Mouse (Mus musculus): Measurements from ENCODE around the gene Ncapd2. TPM values are rescaled to one million over a fixed set of nuclear protein-coding genes. Genes with fewer than 3 reads are reported as not detected.

Gene Ncapd2
- polyA plus RNA-seq, 1 experiment from 2014 or later = 271 TPM

GRCm38 (mm10) chr6:125145479-125145951 lies 46.0 kb downstream of the Ncapd2 start:
- Histone ChIP-seq H3K36me3 (ENCODE audit: control insufficient read depth, insufficient read depth, low read length) (peaks cover 10% of the 10 kb centered on the region; the same call in 1 of the 2 replicates), H3K4me1 (replicated peaks; ENCODE audit: control insufficient read depth, insufficient read depth, low read length) (peaks cover 12% of the 10 kb centered on the region), H3K9ac (ENCODE audit: low read length) (peak overlapping the region; percentile 87), H3K27ac (ENCODE audit: low read depth, low read length) (peak overlapping the region; percentile 90), H3K9me3 (ENCODE audit: control insufficient read depth, low read length) (no peaks in the 10 kb centered on the region), H3K4me3 (ENCODE audit: low read depth, low read length) (peak overlapping the region; percentile 73), H3K27me3 (ENCODE audit: control insufficient read depth, insufficient read depth, low read length) (no peaks in the 10 kb centered on the region), H3K4me2 (ENCODE audit: low read depth, low read length, severe bottlenecking) (peak overlapping the region; percentile 75)
- no peak for DNase-seq (ENCODE audit: low spot score)
- peak; percentile 65 for ATAC-seq (replicated peaks; ENCODE audit: low FRiP score)
- WGBS = 2% methylated on average over 35 of the region's 35 CpGs

GRCm38 (mm10) chr6:125145001-125145400 lies 46.5 kb downstream of the Ncapd2 start, which contains the start of gene Iffo1:
Iffo1 (plus strand) TSS chr6:125145241.
- H3K9me3 ChIP-seq (ENCODE audit: control insufficient read depth, low read length) = no peaks in the 10 kb centered on the region
- DNase-seq (ENCODE audit: low spot score) (peak; percentile 92), ATAC-seq (replicated peaks; ENCODE audit: low FRiP score) (peak; percentile 96)
- peak within 1 kb of the TSS; percentile 75 for H3K4me2 ChIP-seq (ENCODE audit: low read depth, low read length, severe bottlenecking)
- H3K27ac ChIP-seq (ENCODE audit: low read depth, low read length) = peak within 1 kb of the TSS; percentile 90
- peak within 1 kb of the TSS; percentile 87 for H3K9ac ChIP-seq (ENCODE audit: low read length)
- H3K4me1 ChIP-seq (replicated peaks; ENCODE audit: control insufficient read depth, insufficient read depth, low read length) = peaks cover 12% of the 10 kb centered on the region
- peak within 1 kb of the TSS; percentile 73 for H3K4me3 ChIP-seq (ENCODE audit: low read depth, low read length)
- no peaks in the 10 kb centered on the region for H3K27me3 ChIP-seq (ENCODE audit: control insufficient read depth, insufficient read depth, low read length)
- peaks cover 14% of the 10 kb centered on the region; the same call in 1 of the 2 replicates for H3K36me3 ChIP-seq (ENCODE audit: control insufficient read depth, insufficient read depth, low read length)
- under 1% methylated on average over 16 of the region's 16 CpGs for WGBS

- H3K4me2 ChIP-seq (ENCODE audit: low read depth, low read length, severe bottlenecking) = no peak overlapping the region
- DNase-seq (ENCODE audit: low spot score) = no peak
- H3K4me1 ChIP-seq (replicated peaks; ENCODE audit: control insufficient read depth, insufficient read depth, low read length) = peaks cover 12% of the 10 kb centered on the region
- H3K27me3 ChIP-seq (ENCODE audit: control insufficient read depth, insufficient read depth, low read length) = no peaks in the 10 kb centered on the region
- 89% methylated on average over 9 of the region's 9 CpGs for WGBS
- no peaks in the 10 kb centered on the region for H3K9me3 ChIP-seq (ENCODE audit: control insufficient read depth, low read length)
- no peak overlapping the region for H3K9ac ChIP-seq (ENCODE audit: low read length)
- no peak for ATAC-seq (replicated peaks; ENCODE audit: low FRiP score)
- no peak overlapping the region for H3K27ac ChIP-seq (ENCODE audit: low read depth, low read length)
- peaks cover 21% of the 10 kb centered on the region; the same call in 1 of the 2 replicates for H3K36me3 ChIP-seq (ENCODE audit: control insufficient read depth, insufficient read depth, low read length)
- H3K4me3 ChIP-seq (ENCODE audit: low read depth, low read length) = no peak overlapping the region
These were observed 47.6 kb downstream of the Ncapd2 start for GRCm38 (mm10) chr6:125143904-125144303.

GRCm38 (mm10) chr6:125143128-125143527 lies 48.4 kb downstream of the Ncapd2 start:
- 85% methylated on average over 3 of the region's 3 CpGs for WGBS

GRCm38 (mm10) chr6:125142436-125142835 lies 49.1 kb downstream of the Ncapd2 start:
- ATAC-seq (replicated peaks; ENCODE audit: low FRiP score) (no peak), DNase-seq (ENCODE audit: low spot score) (no peak)
- Histone ChIP-seq H3K4me2 (ENCODE audit: low read depth, low read length, severe bottlenecking) (no peak overlapping the region), H3K4me1 (replicated peaks; ENCODE audit: control insufficient read depth, insufficient read depth, low read length) (peaks cover 12% of the 10 kb centered on the region), H3K9me3 (ENCODE audit: control insufficient read depth, low read length) (no peaks in the 10 kb centered on the region), H3K9ac (ENCODE audit: low read length) (no peak overlapping the region), H3K36me3 (ENCODE audit: control insufficient read depth, insufficient read depth, low read length) (peaks cover 27% of the 10 kb centered on the region; the same call in 1 of the 2 replicates), H3K4me3 (ENCODE audit: low read depth, low read length) (no peak overlapping the region), H3K27me3 (ENCODE audit: control insufficient read depth, insufficient read depth, low read length) (no peaks in the 10 kb centered on the region), H3K27ac (ENCODE audit: low read depth, low read length) (no peak overlapping the region)
- WGBS = 93% methylated on average over 8 of the region's 8 CpGs

More at GRCm38 (mm10) chr6:125143128-125143527, 48.4 kb downstream of the Ncapd2 start:
- ATAC-seq (replicated peaks; ENCODE audit: low FRiP score) = no peak
- peaks cover 12% of the 10 kb centered on the region for H3K4me1 ChIP-seq (replicated peaks; ENCODE audit: control insufficient read depth, insufficient read depth, low read length)
- DNase-seq (ENCODE audit: low spot score) = no peak
- peaks cover 26% of the 10 kb centered on the region; the same call in 1 of the 2 replicates for H3K36me3 ChIP-seq (ENCODE audit: control insufficient read depth, insufficient read depth, low read length)
- no peak overlapping the region for H3K4me3 ChIP-seq (ENCODE audit: low read depth, low read length)
- no peaks in the 10 kb centered on the region for H3K27me3 ChIP-seq (ENCODE audit: control insufficient read depth, insufficient read depth, low read length)
- H3K4me2 ChIP-seq (ENCODE audit: low read depth, low read length, severe bottlenecking) = no peak overlapping the region
- no peak overlapping the region for H3K9ac ChIP-seq (ENCODE audit: low read length)
- H3K27ac ChIP-seq (ENCODE audit: low read depth, low read length) = no peak overlapping the region
- H3K9me3 ChIP-seq (ENCODE audit: control insufficient read depth, low read length) = no peaks in the 10 kb centered on the region

- Histone ChIP-seq H3K9ac (ENCODE audit: low read length) (no peak overlapping the region), H3K4me1 (replicated peaks; ENCODE audit: control insufficient read depth, insufficient read depth, low read length) (0 out of 2 replicates have a peak, but pooled peaks cover 4% of the 10 kb centered on the region), H3K4me2 (ENCODE audit: low read depth, low read length, severe bottlenecking) (no peak overlapping the region), H3K4me3 (ENCODE audit: low read depth, low read length) (no peak overlapping the region), H3K27ac (ENCODE audit: low read depth, low read length) (no peak overlapping the region), H3K36me3 (ENCODE audit: control insufficient read depth, insufficient read depth, low read length) (peaks cover 40% of the 10 kb centered on the region), H3K27me3 (ENCODE audit: control insufficient read depth, insufficient read depth, low read length) (no peaks in the 10 kb centered on the region), H3K9me3 (ENCODE audit: control insufficient read depth, low read length) (no peaks in the 10 kb centered on the region)
- DNase-seq (ENCODE audit: low spot score) = no peak
- no peak for ATAC-seq (replicated peaks; ENCODE audit: low FRiP score)
- 92% methylated on average over 7 of the region's 7 CpGs for WGBS
These were observed 51.8 kb downstream of the Ncapd2 start for GRCm38 (mm10) chr6:125139747-125140146.

GRCm38 (mm10) chr6:125137002-125137671 lies 54.4 kb downstream of the Ncapd2 start:
- Histone ChIP-seq H3K4me3 (ENCODE audit: low read depth, low read length) (no peak overlapping the region), H3K36me3 (ENCODE audit: control insufficient read depth, insufficient read depth, low read length) (peaks cover 46% of the 10 kb centered on the region), H3K9ac (ENCODE audit: low read length) (no peak overlapping the region), H3K9me3 (ENCODE audit: control insufficient read depth, low read length) (no peaks in the 10 kb centered on the region), H3K27ac (ENCODE audit: low read depth, low read length) (no peak overlapping the region), H3K27me3 (ENCODE audit: control insufficient read depth, insufficient read depth, low read length) (no peaks in the 10 kb centered on the region), H3K4me1 (replicated peaks; ENCODE audit: control insufficient read depth, insufficient read depth, low read length) (peaks cover 2% of the 10 kb centered on the region; the same call in 1 of the 2 replicates), H3K4me2 (ENCODE audit: low read depth, low read length, severe bottlenecking) (no peak overlapping the region)
- DNase-seq (ENCODE audit: low spot score) = peak; percentile 64
- no peak for ATAC-seq (replicated peaks; ENCODE audit: low FRiP score)
- WGBS = 88% methylated on average over 19 of the region's 19 CpGs

- no peak for DNase-seq (ENCODE audit: low spot score)
- Histone ChIP-seq H3K9me3 (ENCODE audit: control insufficient read depth, low read length) (no peaks in the 10 kb centered on the region), H3K36me3 (ENCODE audit: control insufficient read depth, insufficient read depth, low read length) (peaks cover 26% of the 10 kb centered on the region), H3K4me2 (ENCODE audit: low read depth, low read length, severe bottlenecking) (peak overlapping the region; percentile 82), H3K9ac (ENCODE audit: low read length) (peak overlapping the region; percentile 77), H3K4me3 (ENCODE audit: low read depth, low read length) (peak overlapping the region; percentile 51), H3K27ac (ENCODE audit: low read depth, low read length) (no peak overlapping the region), H3K4me1 (replicated peaks; ENCODE audit: control insufficient read depth, insufficient read depth, low read length) (peaks cover 4% of the 10 kb centered on the region; the same call in 1 of the 2 replicates), H3K27me3 (ENCODE audit: control insufficient read depth, insufficient read depth, low read length) (no peaks in the 10 kb centered on the region)
- WGBS = 11% methylated on average over 11 of the region's 11 CpGs
- no peak for ATAC-seq (replicated peaks; ENCODE audit: low FRiP score)
These were observed 59.0 kb downstream of the Ncapd2 start for GRCm38 (mm10) chr6:125132470-125132869.

Measured in forebrain, embryonic 11.5 days (tissue).